Mouse (Mus musculus) c-Kit-positive CD71-positive TER-119-positive erythroid progenitor cells, embryonic 14.5 days (primary cell): Measurements from ENCODE around the gene Ptger2.
"Not testable (repeated sequence)": the region's sequence is repeated elsewhere in the genome, so short reads cannot be mapped to it uniquely, and the experiment has no call there.

Source experiments
- DNase-seq: peaks from one replicate; pipeline ENCODE4 v3.0.0-alpha.2; 2013; ENCODE audit warnings: low spot score

Gene Ptger2

DNA sequence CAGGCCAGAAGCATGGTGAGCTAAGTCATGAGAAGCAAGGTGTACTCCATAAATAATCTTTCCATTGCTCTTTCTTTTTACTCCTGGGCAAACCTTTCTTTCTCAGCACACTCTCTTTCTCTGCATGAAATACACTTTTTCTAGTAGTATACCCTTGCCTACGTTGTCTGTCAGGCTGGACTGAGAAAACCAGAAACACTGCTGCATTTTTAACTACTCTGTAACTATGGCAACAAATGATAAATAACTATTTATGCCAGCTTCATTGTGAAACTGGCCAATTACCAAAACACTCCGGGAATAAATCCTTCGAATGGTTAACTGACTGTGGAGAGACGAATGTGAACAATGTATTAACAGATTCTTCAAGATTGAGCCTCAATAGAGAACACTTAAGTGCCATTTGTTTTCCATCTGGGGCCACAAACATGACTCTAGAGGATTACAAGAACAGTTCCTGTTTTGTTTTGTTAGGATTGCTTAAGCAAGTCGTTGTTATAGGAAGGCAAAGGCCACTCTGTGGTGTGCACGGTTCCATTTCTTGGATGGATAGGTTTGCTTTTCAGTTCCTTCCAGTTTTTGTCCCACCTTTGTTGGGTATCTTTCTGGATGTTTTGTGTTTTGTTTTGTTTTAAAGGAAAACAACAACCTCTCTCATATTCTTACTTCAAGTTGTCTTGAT, at the start of gene Ptger2:
Ptger2 (plus strand) TSS at position 522 of the 682 bp plus-strand sequence.
- not testable (repeated sequence) for DNase-seq

DNA sequence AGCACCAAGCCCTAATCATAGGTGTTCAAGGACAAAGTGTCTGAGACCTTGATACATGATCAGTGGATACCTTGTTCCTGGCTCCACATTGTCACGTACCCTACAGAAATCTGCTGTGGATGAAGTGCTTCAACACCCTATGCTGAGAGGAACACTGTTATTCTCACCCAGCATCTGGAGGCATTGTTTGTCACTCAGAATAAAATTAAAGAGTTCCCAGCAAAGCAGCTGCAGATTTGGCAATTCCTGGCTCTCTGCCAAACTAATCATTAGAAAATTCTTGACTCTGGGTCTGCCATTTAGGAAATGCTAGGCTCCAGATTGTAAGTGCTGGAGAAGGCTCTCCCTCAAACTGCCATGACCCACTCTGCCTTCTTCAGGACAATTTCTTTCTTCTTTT, 27.2 kb upstream of the Ptger2 start:
- no peak for DNase-seq

DNA sequence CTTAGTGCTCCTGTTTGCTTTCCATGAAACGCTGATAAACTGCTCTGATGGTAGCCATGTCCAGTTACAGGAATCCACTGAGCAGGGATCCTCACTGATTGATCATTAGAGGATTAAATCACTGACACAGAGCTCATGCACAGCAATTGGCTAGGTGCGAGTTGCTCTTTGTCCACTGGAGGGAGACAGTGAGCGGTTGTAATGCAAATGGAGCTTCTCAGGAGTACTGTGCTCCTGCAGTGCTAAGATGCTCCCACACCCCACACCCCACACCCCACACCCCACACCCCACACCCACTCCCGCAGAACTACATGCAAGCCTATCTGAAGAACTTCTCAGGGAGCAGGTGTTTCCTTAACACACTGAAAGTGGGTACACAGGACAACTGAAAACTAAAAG, 10.7 kb upstream of the Ptger2 start:
- DNase-seq: not testable (repeated sequence)

DNA sequence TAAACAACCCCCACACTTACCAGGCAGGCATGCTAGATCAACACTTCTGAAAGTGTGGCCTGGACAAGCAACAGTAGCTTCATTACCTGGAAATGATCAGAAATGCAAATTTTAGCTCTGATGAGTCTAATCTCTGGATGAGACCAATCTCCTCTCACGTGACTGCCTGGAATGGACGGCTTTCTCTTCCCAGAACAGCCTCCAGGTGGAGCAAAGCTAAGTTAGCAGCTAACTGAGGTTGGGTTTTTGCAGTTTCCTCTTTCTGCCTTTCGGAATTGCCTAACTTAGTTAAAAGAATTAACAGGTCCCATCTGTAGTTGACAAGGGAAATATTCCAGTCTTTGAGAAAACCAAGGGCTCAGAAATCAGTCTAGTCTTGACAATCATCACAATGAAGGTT, 8.1 kb upstream of the Ptger2 start:
- no peak for DNase-seq

DNA sequence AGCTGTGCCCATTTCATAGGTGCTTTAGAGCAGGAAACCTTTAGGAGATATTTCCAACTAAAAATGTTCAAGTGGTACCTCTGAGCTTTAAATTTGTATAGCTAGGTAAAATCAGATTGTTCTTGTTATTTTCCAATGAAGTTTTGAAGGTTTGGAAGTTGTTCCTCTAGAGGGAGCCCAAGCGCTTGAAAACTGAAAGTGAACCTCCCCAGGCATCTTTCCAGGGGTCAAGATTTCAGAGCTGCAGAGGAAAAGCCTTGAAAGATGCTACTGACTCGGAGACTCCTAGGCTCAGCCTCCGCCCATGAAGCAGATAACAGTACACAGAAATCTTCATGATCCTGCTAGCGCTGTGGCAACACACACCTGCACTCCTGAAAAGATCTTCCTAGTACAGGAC, 6.5 kb upstream of the Ptger2 start:
- no peak for DNase-seq

DNA sequence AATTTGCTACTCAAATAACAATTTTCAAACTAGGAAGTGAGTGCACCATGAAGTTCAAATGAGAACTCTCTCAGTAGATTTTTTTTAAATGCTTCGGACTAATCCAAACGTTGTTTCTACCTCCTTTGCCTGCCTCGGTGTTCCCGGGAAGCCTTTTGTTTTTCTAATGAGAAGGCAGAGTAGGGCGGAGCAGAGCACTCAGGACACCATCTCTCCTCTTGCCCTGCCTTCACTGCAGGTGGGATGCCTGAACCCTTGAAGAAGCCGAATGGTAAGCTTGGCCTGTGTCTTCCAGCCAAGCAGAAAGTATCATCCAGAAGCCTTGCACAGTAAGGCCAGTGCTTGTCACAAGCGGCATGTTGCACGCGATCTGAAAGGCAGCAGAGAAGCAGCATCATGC, 3.9 kb upstream of the Ptger2 start:
- no peak for DNase-seq

DNA sequence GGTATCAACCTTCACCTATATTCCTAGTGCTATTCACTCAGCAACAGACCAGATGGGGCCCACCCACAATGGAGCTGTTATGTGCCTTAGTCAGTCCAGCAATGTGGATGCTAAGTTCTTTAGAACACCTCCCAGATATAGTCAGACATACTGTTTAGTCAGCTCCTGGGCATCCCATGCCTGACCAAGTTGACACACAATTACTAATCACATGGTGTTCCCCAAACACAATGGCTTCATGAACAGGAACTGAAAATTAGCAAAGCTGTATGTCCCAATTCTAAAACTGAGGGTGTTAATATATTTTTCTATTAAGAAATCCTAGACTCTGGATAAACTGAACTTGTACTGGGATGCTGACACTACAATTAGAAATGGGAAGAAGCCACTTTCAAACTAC, 1.7 kb upstream of the Ptger2 start:
- DNase-seq: no peak

DNA sequence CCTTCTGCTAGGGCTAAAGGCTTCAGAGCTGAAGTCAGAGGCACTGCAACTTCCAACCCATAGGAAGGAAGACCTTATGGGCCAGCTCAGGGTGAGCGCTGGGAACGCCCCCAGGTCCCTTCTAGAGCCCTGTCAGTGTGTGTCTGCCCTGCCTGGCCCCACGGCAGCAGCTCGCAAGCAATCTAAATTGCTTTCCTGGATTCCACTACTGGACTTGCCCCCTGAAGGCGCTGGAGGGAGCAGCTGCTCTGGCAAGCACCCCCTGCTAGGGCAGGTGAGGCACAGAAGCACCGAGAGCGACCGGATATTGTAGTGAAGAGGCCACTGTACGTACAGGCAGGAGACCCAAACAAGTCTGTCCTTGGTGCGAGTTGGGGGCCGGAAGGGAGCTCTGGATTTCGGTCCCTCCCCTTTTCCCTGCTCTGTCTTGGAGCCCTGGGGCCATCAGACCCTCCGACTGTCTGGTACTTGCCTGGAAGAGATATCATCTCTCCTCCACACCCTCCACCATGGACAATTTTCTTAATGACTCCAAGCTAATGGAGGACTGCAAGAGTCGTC, 541 bp downstream of the Ptger2 start:
- no peak for DNase-seq

DNA sequence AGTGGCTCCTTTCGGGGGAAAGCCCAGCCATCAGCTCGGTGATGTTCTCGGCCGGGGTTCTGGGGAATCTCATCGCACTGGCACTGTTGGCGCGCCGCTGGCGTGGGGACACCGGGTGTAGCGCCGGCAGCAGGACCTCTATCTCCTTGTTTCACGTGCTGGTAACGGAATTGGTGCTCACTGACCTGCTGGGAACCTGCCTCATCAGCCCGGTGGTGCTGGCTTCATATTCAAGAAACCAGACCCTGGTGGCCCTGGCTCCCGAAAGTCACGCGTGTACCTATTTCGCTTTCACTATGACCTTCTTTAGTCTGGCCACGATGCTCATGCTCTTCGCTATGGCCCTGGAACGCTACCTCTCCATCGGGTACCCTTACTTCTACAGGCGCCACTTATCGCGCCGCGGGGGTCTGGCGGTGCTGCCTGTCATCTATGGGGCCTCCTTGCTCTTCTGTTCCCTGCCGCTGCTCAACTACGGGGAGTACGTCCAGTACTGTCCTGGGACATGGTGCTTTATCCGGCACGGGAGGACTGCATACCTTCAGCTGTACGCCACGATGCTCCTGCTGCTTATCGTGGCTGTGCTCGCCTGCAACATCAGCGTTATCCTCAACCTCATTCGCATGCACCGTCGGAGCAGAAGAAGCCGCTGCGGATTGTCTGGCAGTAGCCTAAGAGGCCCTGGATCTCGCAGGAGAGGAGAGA, 1.2 kb downstream of the Ptger2 start:
- DNase-seq: no peak

DNA sequence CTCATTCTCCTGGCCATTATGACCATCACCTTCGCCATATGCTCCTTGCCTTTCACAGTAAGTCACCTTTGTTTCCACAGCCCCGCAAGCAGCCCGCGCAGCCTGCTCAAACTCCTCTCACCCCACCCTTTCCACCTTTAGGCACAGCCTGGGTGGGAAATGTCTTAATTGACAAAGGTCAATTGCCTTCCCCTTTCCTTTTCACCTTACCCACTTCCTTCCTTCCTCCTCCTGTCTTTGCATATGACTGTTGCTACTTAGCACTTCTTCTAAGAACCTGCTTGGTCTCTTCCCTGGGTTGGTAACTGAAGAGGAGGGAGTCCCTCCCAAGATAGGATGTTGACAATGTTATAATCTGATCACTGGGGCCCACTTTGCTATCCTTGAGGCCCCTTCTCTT, 1.8 kb downstream of the Ptger2 start:
- DNase-seq: no peak

DNA sequence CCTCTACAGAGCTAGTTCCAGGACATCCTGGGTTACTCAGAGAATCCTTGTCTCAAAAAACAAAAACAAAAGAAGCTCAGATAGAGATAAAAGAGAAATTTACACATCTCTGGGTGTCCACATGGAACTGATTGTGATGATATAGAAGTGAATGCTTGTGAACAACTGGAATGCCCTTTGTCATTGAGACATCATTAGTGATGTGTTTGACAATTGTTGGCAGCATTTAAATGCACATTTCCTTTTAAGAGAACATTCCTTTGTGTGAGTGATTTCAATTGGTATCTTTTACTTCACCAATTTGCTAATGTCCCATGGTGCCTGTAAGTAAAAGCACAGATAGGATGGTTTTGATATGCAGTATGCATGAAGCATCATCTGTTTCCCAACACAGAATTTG, 6.3 kb downstream of the Ptger2 start:
- DNase-seq: no peak

DNA sequence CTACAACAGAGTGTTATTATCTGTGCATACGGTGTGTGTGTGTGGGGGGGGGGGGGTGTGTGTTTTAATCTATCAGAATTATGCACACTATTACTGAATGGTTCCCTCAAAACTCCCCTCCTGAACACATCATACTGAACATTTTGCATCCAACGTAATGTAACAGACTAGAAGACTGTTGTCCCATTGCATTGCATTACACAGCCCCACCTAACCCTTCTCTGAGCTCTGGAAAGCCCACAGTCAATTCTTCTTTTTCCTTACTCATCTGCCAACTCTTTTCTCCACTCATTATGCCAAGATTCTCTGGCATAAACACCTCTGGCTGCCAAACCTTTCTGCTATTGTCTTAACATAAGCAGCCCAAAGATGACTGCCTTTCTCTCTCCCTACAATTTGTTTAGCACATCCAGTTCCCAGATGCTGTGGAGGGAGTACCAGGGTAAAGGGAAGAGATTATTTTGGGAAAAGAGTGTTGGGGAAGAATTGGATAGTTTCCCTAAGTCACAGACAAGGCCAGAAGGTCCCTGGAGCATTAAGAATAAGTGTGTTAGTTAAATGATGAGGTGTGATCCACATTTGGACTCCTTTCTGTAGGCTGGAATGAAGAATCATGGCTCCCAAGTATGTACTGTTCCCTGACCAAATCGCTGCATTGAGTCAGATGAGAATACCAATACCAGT, 12.2 kb downstream of the Ptger2 start:
- DNase-seq: no peak

DNA sequence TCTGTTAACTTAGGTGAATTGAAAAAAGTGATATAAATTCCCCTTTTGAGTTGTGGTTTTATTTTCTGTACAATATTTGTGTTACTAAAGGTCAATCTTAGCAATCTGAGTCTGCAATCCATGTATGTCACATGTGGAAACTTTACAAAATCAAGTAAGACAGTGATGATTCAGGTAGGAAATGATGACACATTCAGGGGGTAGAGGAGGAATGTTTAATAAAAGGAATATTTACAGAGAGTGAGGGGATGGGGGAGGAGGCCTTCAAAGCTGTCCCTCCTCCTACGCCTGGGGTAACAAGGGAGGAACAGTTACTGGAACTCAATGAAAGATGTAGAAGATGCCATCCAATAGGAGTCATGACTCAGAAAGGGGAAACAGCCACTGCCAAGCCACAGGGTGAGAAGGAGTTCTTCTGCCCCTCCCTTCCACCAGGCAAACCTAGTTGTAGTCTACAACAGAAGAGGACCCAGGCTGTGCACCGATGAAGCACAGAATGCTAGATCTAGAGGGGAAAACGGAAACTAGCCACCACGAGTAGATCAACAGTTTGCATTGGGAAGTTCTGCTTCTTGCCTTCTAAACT, 17.8 kb downstream of the Ptger2 start:
- DNase-seq: no peak

DNA sequence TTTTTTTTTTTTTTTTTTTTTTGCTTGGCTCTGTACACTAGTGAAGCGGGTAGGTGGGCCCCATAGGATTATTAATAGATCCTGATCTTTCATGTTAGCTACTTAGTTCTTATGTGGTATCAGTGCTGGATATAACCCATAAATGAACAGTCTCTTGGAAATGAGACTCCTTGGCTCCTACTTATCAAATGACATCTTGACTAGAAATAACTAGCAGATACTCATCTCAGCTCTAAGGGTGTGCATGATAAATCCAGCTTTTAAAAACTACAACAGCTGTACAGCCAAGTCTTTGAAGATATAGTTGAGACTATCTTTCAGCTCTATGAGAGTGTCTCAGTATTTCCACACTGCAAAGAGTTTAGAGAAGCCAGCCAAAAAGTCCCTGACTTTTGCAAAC, 21.2 kb downstream of the Ptger2 start:
- DNase-seq: no peak

DNA sequence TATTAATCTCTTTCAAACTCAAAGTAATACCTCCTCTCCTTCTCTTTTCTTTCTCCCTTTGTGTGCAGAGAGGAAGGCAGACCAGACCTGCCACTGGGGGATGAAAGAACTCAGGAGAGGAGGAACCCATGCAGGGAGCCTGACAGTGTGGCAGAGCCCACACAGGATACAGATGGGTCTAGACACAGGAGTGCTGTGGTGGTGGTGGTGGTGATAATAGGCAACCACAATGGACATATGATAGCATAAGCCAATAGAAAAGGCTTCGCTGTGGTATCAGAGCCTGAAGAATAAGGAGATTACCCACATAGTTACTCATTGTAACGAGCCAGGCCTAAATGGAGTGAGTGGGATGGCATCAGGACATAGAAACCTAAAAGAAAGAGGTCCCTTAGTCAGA, 23.3 kb downstream of the Ptger2 start:
- no peak for DNase-seq

DNA sequence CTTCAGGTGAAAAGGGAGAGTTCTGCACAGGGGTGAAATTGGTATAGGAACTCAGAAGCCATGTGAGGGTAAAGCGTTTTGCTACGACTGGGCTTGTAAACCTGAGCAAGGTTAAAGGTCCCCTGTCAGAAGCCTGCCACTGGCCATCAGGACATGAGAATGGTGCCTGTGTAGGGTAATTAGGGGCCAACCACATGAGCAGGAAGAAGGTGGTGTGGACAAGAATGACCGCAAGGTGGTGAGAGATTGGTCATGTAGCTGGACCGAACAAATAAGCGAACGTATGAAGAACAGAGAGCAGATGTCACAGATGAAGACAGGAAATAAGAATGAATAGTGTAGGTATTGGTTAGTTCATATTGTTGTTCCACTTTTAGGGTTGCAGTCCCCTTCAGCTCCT, 23.7 kb downstream of the Ptger2 start:
- DNase-seq: no peak

DNA sequence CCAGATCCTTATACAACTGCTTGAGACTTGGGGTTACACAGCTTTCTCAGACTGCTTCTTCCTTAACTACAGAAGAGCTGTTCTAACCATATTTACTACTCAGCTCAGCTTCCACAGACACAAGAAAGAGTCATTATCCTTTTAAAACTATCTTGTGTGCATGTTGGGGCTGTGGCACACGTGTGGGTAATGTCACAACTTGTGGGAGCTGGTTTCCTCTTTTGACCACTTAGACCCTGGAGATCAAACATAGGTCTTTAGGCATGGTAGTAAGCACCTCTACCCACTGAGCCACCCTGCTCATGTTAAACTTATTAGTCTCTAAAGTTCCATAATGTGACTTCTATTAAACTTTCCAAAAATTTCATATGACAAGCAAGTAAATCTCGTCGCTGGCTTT, 33.6 kb downstream of the Ptger2 start:
- DNase-seq: no peak

DNA sequence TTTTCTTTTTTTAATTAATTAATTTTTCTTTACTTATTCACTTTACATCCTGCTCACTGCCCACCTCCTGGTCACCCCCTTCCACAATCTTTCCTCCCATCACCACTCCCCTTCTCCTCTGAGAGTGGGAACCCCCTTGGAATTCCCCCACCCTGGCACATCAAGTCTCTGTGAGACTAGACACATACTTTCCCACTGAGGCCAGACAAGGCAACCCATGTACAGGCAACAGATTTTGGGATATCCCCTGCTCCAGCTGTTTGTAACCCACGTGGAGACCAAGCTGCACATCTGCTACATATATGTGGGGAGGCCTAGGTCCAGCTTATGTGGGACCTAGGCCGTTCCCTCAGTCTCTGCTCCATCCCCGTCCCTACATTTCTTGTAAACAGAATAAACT, 46.3 kb downstream of the Ptger2 start:
- DNase-seq: no peak

DNA sequence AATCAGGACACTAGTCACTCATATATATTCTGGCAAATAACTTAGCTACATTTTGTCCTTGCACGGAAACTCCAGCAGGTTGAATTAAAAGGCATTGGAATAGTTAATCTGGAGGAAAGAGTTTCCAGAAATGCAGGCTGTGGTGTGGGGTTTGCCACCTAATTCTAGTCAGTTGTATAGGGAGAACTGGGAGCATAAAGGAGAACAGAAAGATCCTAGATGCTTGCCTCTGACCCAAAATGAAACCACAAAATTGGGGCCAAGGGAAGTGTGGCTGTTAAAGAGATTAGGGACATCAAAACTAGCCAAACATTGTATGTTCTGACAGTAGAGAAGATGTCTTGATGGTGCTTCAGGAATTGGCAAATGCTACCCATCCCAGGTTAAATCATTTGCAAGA, 48.6 kb downstream of the Ptger2 start:
- DNase-seq: no peak

DNA sequence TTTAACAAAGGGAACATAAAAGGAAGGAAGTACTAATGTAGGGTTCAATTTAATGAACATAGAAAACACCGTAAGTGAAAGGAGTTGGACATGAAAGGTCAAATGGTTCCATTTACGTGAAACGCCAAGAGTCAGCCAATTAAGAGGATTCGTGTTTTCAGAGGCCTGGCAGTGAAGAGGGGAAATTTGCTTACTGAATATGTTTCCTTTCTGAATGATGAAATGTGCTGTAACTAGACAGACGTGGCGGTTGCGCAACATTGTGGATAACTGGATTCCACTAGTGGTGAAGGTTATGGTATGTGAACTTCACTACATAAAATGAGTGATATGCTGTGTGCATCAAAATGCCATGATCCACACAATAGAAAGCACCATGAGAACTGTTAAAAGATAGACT, 50.1 kb downstream of the Ptger2 start:
- DNase-seq: no peak

DNA sequence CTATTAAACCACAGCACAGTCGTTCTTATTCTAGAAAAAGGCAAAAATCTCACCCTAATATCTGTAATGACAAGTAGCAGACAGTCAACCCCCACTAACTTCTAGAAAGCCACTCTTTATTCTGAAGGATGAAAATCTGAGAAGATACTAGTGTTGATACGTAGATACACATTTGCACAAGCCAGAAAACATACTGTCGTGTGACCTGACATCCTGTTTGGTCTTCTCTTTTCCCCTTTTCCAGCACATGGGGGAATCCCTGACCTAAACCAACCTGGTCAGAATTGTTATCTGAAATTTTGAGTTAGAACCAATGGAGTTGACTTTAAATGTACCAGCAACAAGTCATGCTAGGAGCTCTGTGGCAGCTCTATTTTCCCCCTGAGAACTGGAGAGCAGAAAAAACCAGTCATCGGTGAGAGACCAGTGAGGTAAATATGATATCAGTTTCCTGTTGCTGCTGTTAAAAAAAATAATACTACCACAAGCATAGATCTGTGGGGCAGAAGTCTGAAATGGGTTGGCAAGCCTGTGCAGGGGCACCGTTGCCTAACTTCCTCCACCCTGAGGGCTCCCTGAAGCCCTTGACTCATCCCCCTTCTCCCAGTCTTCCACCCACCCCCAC, 53.0 kb downstream of the Ptger2 start:
- DNase-seq: no peak

DNA sequence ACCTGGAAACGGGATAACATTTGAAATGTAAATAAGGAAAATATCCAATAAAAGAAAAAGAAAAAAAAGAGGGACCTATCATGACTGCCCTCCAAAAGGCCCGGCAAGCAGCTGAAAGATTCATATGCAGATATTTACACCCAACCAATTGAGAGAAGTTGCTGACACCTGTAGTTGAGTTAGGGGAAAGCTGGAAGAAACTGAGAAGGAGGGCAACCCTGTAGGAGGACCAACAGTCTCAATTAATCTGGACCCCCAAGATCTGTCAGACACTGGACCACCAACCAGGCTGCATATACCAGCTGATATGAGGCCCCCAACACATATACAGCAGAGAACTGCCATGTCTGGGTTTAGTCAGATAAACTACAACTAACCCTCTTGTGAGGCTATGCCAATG, 60.1 kb downstream of the Ptger2 start:
- no peak for DNase-seq
